Comparison of ENCODE assay signal across 8 mouse cellular contexts in the genomic region with DNA sequence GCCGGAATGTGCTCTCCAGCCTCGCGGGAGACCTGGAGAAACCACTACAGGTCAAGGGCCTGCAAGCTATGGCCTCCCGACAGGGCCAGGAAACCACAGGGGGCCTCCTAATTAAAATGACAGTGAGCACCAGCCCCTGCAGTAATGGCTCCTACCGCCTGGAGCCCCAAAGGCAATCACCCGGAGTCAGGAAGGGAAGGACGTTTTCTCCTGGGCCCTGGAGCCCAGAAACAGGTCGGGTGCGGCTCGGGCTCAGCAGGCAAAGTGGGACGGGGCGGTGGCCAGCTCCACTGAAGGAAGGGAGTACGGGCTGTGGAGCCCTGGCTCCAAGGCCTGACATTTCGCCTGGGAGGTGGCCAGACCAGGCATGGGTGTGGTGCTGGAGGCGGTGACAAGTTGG. TPM values are rescaled to one million over a fixed set of nuclear protein-coding genes. Genes with fewer than 3 reads are reported as not detected.
A peak's percentile ranks its signal among the peaks of the same experiment; 100 is the strongest.
DNase-seq lines count a peak whose midpoint lies in the region; ATAC-seq and TF ChIP-seq lines count a peak whose summit lies in the region.

No protein-coding gene starts in this region.

- H3K27ac ChIP-seq in left cerebral cortex, adult 2 months = peak overlapping the region; percentile 71
- H3K27ac ChIP-seq in embryonic facial prominence, embryonic 12.5 days = 0 out of 2 replicates have a peak overlapping the region, but pooled peaks have one; percentile 0
- no peak overlapping the region for H3K27ac ChIP-seq in hindbrain, embryonic 13.5 days
- H3K27ac ChIP-seq in liver, postnatal 0 days (ENCODE audit: low read depth) = peak overlapping the region; percentile 48

- H3K27me3 ChIP-seq in embryonic facial prominence, embryonic 12.5 days = no peaks in the 10 kb centered on the region; the same call in 1 of the 2 replicates
- H3K27me3 ChIP-seq in hindbrain, embryonic 13.5 days = peaks cover 92% of the 10 kb centered on the region
- no peaks in the 10 kb centered on the region for H3K27me3 ChIP-seq in liver, postnatal 0 days (ENCODE audit: insufficient read depth, low read length)

- H3K9ac ChIP-seq in embryonic facial prominence, embryonic 12.5 days = no peak overlapping the region; the same call in 1 of the 2 replicates
- H3K9ac ChIP-seq in hindbrain, embryonic 13.5 days = no peak overlapping the region; the same call in 1 of the 2 replicates
- H3K9ac ChIP-seq in liver, postnatal 0 days (replicated peaks) = no peak overlapping the region

- H3K4me1 ChIP-seq in embryonic facial prominence, embryonic 12.5 days = peaks cover 12% of the 10 kb centered on the region
- H3K4me1 ChIP-seq in hindbrain, embryonic 13.5 days (replicated peaks) = peaks cover 14% of the 10 kb centered on the region
- H3K4me1 ChIP-seq in liver, postnatal 0 days (ENCODE audit: insufficient read depth) = peaks cover 3% of the 10 kb centered on the region

- no peaks in the 10 kb centered on the region for H3K36me3 ChIP-seq in embryonic facial prominence, embryonic 12.5 days
- peaks cover 17% of the 10 kb centered on the region for H3K36me3 ChIP-seq in hindbrain, embryonic 13.5 days
- no peaks in the 10 kb centered on the region for H3K36me3 ChIP-seq in liver, postnatal 0 days (replicated peaks; ENCODE audit: insufficient read depth, low read length)

- WGBS in embryonic facial prominence, embryonic 12.5 days = 19% methylated on average over 15 of the region's 15 CpGs
- 17% methylated on average over 15 of the region's 15 CpGs for WGBS in hindbrain, embryonic 13.5 days
- WGBS in liver, postnatal 0 days (ENCODE audit: insufficient replicate concordance) = 40% methylated on average over 15 of the region's 15 CpGs

- TF ChIP-seq CTCF in left cerebral cortex, adult 2 months (IDR thresholded peaks at IDR 0.05) = peak; percentile 30
- TF ChIP-seq CTCF in liver, postnatal 0 days (IDR thresholded peaks at IDR 0.05; ENCODE audit: low read depth) = no peak

- no peak; the same call in 1 of the 2 replicates for ATAC-seq in embryonic facial prominence, embryonic 12.5 days (ENCODE audit: insufficient number of reproducible peaks, insufficient read depth, low FRiP score, low TSS enrichment)
- peak; percentile 44; the same call in 1 of the 2 replicates for ATAC-seq in hindbrain, embryonic 13.5 days (ENCODE audit: low FRiP score)
- no peak for ATAC-seq in liver, postnatal 0 days

- no peak overlapping the region for H3K4me2 ChIP-seq in embryonic facial prominence, embryonic 12.5 days (replicated peaks)
- no peak overlapping the region for H3K4me2 ChIP-seq in hindbrain, embryonic 13.5 days
- no peak overlapping the region; the same call in 1 of the 2 replicates for H3K4me2 ChIP-seq in liver, postnatal 0 days (ENCODE audit: low read depth, low read length)

- H3K9me3 ChIP-seq in embryonic facial prominence, embryonic 12.5 days = no peaks in the 10 kb centered on the region
- no peaks in the 10 kb centered on the region for H3K9me3 ChIP-seq in hindbrain, embryonic 13.5 days
- no peaks in the 10 kb centered on the region for H3K9me3 ChIP-seq in liver, postnatal 0 days (ENCODE audit: low read length)

- no peak for TF ChIP-seq EP300 in liver, postnatal 0 days (IDR thresholded peaks at IDR 0.05; ENCODE audit: low read depth)

- no peak for DNase-seq in left cerebral cortex, adult 2 months (ENCODE audit: extremely low spot score in 1 of 2, low spot score in 2 of 2)
- DNase-seq in left cerebral cortex, postnatal 4 days = no peak
- no peak for DNase-seq in liver, postnatal 0 days
- DNase-seq in thymus, postnatal 4 days = no peak
- DNase-seq in left cerebral cortex, postnatal 36 days (ENCODE audit: low spot score in 2 of 2) = no peak
- DNase-seq in c-Kit-positive CD71-positive TER-119-positive erythroid progenitor cells, embryonic 14.5 days (ENCODE audit: low spot score) = no peak

- H3K4me3 ChIP-seq in left cerebral cortex, adult 2 months = no peak overlapping the region
- H3K4me3 ChIP-seq in embryonic facial prominence, embryonic 12.5 days = no peak overlapping the region
- no peak overlapping the region for H3K4me3 ChIP-seq in hindbrain, embryonic 13.5 days
- no peak overlapping the region for H3K4me3 ChIP-seq in liver, postnatal 0 days (ENCODE audit: low read depth, low read length)

- intact Hi-C loops in left cerebral cortex, adult 2 months (cut with DNase I) = no loop called here
- intact Hi-C loops in left cerebral cortex, postnatal 4 days (cut with DNase I) = loop anchor here (5.0 kb wide), 1 partner anchor 40 kb away; no protein-coding TSS in a partner anchor
- intact Hi-C loops in left cerebral cortex, postnatal 36 days (cut with DNase I) = loop anchor here (2.0 kb wide), 1 partner anchor 38 kb away; a partner anchor contains a TSS

RNA-seq across cellular contexts. Expression of a gene that starts 26.5 kb away (rescaled TPM):
- 10 to 100 TPM; 14.0 to 15.3 TPM for total RNA-seq in left cerebral cortex, adult 2 months (2021)
- 1 to 10 TPM; 1.6 to 1.8 TPM for total RNA-seq in left cerebral cortex, postnatal 4 days (2021)
- polyA plus RNA-seq in embryonic facial prominence, embryonic 12.5 days (2016; fragmentation: Nextera tagmentation; extraction: Ambion mirVana) = 1.9 and 2.5 TPM in 2 replicates
- polyA plus RNA-seq in hindbrain, embryonic 13.5 days (2015; fragmentation: Nextera tagmentation; extraction: Ambion mirVana) = 0.44 and 0.50 TPM in 2 replicates
- polyA plus RNA-seq in liver, postnatal 0 days (2015; fragmentation: Nextera tagmentation; extraction: Ambion mirVana) = 2.1 and 2.5 TPM in 2 replicates
- total RNA-seq in left cerebral cortex, postnatal 36 days (2021) = 10 to 100 TPM; 17.1 to 18.9 TPM

RNA-seq across cellular contexts. Expression of a gene that starts 37.6 kb away (rescaled TPM):
- 10 to 100 TPM; 93.7 to 95.4 TPM for total RNA-seq in left cerebral cortex, adult 2 months (2021)
- 10 to 100 TPM; 44.1 to 44.6 TPM for total RNA-seq in left cerebral cortex, postnatal 4 days (2021)
- 3.0 and 3.1 TPM in 2 replicates for polyA plus RNA-seq in embryonic facial prominence, embryonic 12.5 days (2016; fragmentation: Nextera tagmentation; extraction: Ambion mirVana)
- 6.1 and 6.3 TPM in 2 replicates for polyA plus RNA-seq in hindbrain, embryonic 13.5 days (2015; fragmentation: Nextera tagmentation; extraction: Ambion mirVana)
- polyA plus RNA-seq in liver, postnatal 0 days (2015; fragmentation: Nextera tagmentation; extraction: Ambion mirVana) = 0.21 and 0.28 TPM in 2 replicates
- total RNA-seq in left cerebral cortex, postnatal 36 days (2021) = 10 to 100 TPM; 92.4 to 94.3 TPM

Comparison
In these comparisons a context has a peak if more than half of its experiments do, and no peak if none do; other contexts are left out.
1. RNA of a gene that starts 26.5 kb away (total RNA-seq): 17.1 to 18.9 TPM in left cerebral cortex, postnatal 36 days and 14.0 to 15.3 TPM in left cerebral cortex, adult 2 months; 1.6 to 1.8 TPM in left cerebral cortex, postnatal 4 days; every median in the first group is over 4 times any median in the second.